Mouse (Mus musculus) megakaryocyte progenitor cell, adult 5-6 weeks (primary cell): Measurements from ENCODE around the gene Pde6b. TPM values are rescaled to one million over a fixed set of nuclear protein-coding genes. Genes with fewer than 3 reads are reported as not detected.
A peak's percentile ranks its signal among the peaks of the same experiment; 100 is the strongest.

Experiments
- ATAC-seq: replicated peaks from 2 replicates; pipeline ENCODE4 v1.8.0; 2016; ENCODE audit warnings: mild to moderate bottlenecking, moderate TSS enrichment, inconsistent platforms; ENCODE audit not compliant: poor library complexity
- total RNA-seq, 2 experiments: library from RNA; stranded (forward) in 1 of 2; stranded (reverse) in 1 of 2; fragments of 157-497, 149-512 nt in 1 of 2; fragments of 200-1000 nt in 1 of 2; gene quantifications; 2 replicates each; pipeline versions ENCODE4 v1.2.3 to v1.2.4; 2015 to 2017

Gene Pde6b
- total RNA-seq, 2 experiments from 2014 or later: not detected

DNA sequence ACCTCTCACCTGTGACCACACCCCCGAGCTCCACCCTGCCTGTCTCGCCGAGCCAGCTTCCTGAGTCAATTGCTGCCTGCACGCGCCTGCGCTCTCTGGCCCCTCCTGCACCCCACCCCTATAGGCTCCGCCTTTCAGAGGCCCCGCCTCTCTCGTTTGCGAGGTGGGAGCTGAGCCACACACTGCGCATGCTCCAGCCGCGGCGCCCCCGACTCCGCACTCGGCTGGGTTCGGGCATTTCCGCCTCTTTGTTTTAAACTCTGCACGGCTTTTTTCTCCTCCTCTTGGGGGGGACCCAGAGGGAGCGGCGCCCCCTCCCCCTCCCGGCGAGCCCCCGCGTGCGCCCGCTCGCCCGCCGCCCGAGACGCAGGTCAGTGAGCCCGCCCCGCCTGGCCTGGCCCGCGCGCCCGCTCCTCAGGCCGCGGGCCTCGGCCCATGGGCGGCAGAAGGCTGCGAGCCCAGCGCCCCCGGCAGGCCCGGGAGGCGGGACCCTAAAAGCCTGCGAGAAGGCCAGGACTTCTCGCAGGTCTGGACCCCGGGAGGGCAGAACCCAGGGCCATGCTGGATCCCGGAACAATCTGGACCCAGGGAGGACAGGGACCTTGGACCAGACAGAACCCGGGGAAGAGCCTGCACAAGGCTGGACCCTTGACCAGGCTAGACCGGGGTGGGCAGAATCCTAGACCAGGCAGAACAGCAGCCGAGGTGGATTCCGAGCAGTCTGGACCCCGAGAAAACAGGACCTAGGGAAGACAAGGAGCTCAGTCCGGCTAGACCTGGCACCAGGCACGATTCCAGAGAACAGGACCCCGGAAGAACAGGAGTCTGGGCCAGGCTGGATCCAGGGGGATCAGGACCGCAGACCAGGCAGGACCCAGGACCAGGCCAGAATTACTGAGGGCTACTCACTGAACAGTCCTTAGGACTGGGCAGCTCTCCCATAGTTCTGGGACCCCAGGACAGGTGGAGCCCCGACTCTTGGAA is 73.2 kb downstream of the Pde6b start, which contains the start of gene Pcgf3:
Gene Pcgf3 (plus strand): TSS at position 151 of the 984 bp plus-strand sequence.
- ATAC-seq: peak; percentile 90

DNA sequence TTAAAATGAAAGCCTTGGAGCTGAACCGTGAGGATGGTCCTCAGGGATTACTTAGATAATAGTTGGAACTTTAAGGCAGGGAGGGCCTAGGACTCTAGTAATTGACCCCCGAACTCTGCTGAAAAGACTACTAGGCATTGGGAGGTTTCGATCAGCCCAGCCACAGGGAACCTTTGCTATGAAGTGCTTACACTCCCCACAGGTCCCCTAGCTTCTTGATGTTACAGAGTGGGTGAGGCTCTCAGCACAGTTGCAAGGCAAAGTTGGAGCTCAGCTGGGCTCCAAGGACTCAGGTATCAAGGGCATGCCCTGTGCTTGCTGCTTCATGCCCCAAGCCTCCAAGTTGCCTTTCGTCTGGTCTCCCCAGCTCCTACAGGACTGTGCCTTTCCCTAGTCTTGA is 74.3 kb downstream of the Pde6b start:
- no peak for ATAC-seq

DNA sequence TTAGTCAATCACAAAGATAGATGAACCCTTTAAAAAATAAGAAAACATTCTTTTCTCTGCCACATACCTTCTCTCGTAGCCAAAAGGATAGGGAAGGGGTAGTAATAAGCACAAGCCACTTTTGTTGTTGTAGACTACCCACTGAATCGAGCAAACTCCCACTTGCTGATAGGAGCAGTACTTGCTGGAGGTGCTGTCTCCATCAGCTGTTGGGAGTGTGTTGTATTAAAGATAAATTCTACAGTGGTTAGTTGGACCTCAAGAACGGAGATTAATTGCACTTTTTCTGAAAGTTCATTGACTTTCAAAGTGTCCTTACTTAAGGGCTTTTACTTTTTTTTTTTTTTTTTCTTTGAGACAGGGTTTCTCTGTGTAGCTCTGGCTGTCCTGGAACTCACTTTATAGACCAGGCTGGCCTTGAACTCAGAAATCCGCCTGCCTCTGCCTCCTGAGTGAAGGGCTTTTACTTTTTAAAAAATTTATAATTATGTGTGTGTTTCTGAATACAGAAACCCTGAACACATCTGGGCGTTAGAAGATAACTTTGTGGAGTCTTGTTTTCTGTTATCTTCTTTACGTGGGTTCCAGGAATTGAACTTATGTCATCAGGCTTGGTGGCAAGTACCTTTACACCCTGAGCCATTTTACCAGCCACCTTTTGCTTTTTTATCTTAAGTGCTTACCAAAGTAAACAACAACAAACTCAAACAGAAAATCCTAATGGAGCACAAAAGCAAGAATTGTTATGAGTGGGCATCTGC is 77.1 kb downstream of the Pde6b start:
- ATAC-seq: peak; percentile 43

- 0 out of 2 replicates have a peak, but pooled peaks have one; percentile 11 for ATAC-seq
Observed at GRCm38 (mm10) chr5:108466647-108467046, 78.5 kb downstream of the Pde6b start.

DNA sequence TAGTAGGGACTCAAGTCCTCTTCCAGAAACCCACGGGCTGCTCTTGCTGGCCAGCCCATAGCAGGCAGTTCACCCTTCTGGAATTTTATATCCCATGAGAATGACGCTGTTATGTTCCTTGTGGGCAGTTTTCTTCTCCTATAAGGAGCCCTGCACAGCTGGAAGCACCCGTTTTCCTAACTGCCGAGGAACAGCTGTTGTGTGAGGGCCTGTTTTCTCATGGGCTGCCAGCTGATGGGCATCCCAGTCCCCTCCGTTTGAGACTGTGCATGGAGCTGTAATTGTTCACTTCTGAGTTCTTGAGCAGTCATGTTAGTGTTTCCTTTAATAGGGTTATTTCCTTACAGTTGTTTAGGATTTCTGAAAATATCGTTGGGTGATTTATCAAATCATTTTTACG is 81.4 kb downstream of the Pde6b start:
- ATAC-seq: no peak

DNA sequence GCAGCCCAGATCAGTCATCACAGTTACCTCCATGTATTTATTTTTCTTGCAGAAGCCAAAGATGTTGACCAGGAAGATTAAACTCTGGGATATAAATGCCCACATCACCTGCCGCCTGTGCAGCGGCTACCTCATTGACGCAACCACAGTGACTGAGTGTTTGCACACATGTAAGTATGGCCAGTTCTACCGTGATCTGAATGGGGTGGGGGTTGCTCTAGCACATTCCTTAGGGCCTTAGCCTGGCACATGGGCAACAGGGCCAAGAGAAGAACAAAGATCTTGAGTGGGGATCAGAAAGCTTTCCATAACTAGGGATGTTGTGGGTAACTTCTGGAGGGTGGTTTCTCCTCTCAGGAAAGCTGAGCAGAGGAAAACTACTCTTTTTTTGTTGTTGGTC is 85.5 kb downstream of the Pde6b start:
- ATAC-seq: no peak

- no peak for ATAC-seq
Observed at GRCm38 (mm10) chr5:108475977-108476376, 87.8 kb downstream of the Pde6b start.

Other genes with a start within 250 kb of the Pde6b start
- 82.6 and 102 TPM in 2 replicates for gene Dr1, start 119.5 kb upstream of the Pde6b start, total RNA-seq (2015)
- gene Dr1, start 119.5 kb upstream of the Pde6b start, total RNA-seq (2017): 67.8 and 73.8 TPM in 2 replicates
- 4.2 and 4.8 TPM in 2 replicates for gene Pigg, start 75.8 kb upstream of the Pde6b start, total RNA-seq (2015)
- gene Pigg, start 75.8 kb upstream of the Pde6b start, total RNA-seq (2017): 6.6 and 8.4 TPM in 2 replicates
- gene Gm42517, start 20.5 kb upstream of the Pde6b start, total RNA-seq (2015): not detected in 2 replicates
- not detected in 2 replicates for gene Gm42517, start 20.5 kb upstream of the Pde6b start, total RNA-seq (2017)
- gene Atp5k, start 46.1 kb downstream of the Pde6b start, total RNA-seq (2015): 245 and 275 TPM in 2 replicates
- 222 and 254 TPM in 2 replicates for gene Atp5k, start 46.1 kb downstream of the Pde6b start, total RNA-seq (2017)
- 0.59 and 1.6 TPM in 2 replicates for gene Mfsd7a, start 60.5 kb downstream of the Pde6b start, total RNA-seq (2015)
- 1.1 and 1.2 TPM in 2 replicates for gene Mfsd7a, start 60.5 kb downstream of the Pde6b start, total RNA-seq (2017)
- gene Pcgf3, start 72.8 kb downstream of the Pde6b start, total RNA-seq (2015): 15.8 and 21.1 TPM in 2 replicates
- 7.6 and 10.6 TPM in 2 replicates for gene Pcgf3, start 72.8 kb downstream of the Pde6b start, total RNA-seq (2017)
- 0.07 TPM in 1 of 2 replicates, not detected in the other for gene Cplx1, start 161.6 kb downstream of the Pde6b start, total RNA-seq (2015)
- gene Cplx1, start 161.6 kb downstream of the Pde6b start, total RNA-seq (2017): not detected in 2 replicates
- 69.6 and 74.6 TPM in 2 replicates for gene Gak, start 241.4 kb downstream of the Pde6b start, total RNA-seq (2015)
- gene Gak, start 241.4 kb downstream of the Pde6b start, total RNA-seq (2017): 89.9 and 120 TPM in 2 replicates
- 22.9 and 28.7 TPM in 2 replicates for gene Tmem175, start 241.4 kb downstream of the Pde6b start, total RNA-seq (2015)
- gene Tmem175, start 241.4 kb downstream of the Pde6b start, total RNA-seq (2017): 13.4 and 13.8 TPM in 2 replicates